Mouse (Mus musculus): ENCODE measurements around the gene Neil3. TPM values are rescaled to one million over a fixed set of nuclear protein-coding genes. Genes with fewer than 3 reads are reported as not detected.

Neil3 gene
- 28.7 and 34.0 TPM in 2 replicates for polyA plus RNA-seq (2016; fragmentation: Nextera tagmentation; extraction: Ambion mirVana)

GRCm38 (mm10) chr8:53638495-53639171, at the start of gene Neil3:
TSS of gene Neil3 (minus strand) at chr8:53639065.
- under 1% methylated on average over 26 of the region's 26 CpGs for WGBS

GRCm38 (mm10) chr8:53680846-53681245, 42.0 kb upstream of the Neil3 start:
- Histone ChIP-seq H3K9me3 (replicated peaks) (no peaks in the 10 kb centered on the region), H3K4me3 (no peak overlapping the region), H3K27ac (replicated peaks) (no peak overlapping the region), H3K4me1 (no peaks in the 10 kb centered on the region), H3K36me3 (no peaks in the 10 kb centered on the region), H3K27me3 (ENCODE audit: low read depth, poor library complexity, severe bottlenecking) (no peaks in the 10 kb centered on the region)
- 29% methylated on average over 12 of the region's 12 CpGs for WGBS
- peak; percentile 56 for DNase-seq (ENCODE audit: low spot score)

More at GRCm38 (mm10) chr8:53638495-53639171, at the start of gene Neil3:
- peaks cover 24% of the 10 kb centered on the region for H3K4me1 ChIP-seq
- H3K27me3 ChIP-seq (ENCODE audit: low read depth, poor library complexity, severe bottlenecking) = no peaks in the 10 kb centered on the region
- no peaks in the 10 kb centered on the region for H3K36me3 ChIP-seq
- no peaks in the 10 kb centered on the region for H3K9me3 ChIP-seq (replicated peaks)
- peak within 1 kb of the TSS; percentile 73 for H3K4me3 ChIP-seq
- peak; percentile 88 for DNase-seq (ENCODE audit: low spot score)
- peak within 1 kb of the TSS; percentile 90 for H3K27ac ChIP-seq (replicated peaks)

GRCm38 (mm10) chr8:53663946-53664345, 25.1 kb upstream of the Neil3 start:
- Histone ChIP-seq H3K9me3 (replicated peaks) (no peaks in the 10 kb centered on the region), H3K36me3 (no peaks in the 10 kb centered on the region), H3K4me1 (no peaks in the 10 kb centered on the region), H3K27me3 (ENCODE audit: low read depth, poor library complexity, severe bottlenecking) (no peaks in the 10 kb centered on the region), H3K4me3 (no peak overlapping the region), H3K27ac (replicated peaks) (no peak overlapping the region)
- 39% methylated on average over 4 of the region's 4 CpGs for WGBS
- DNase-seq (ENCODE audit: low spot score) = peak; percentile 61

GRCm38 (mm10) chr8:53661436-53661835, 22.6 kb upstream of the Neil3 start:
- no peaks in the 10 kb centered on the region for H3K9me3 ChIP-seq (replicated peaks)
- H3K27me3 ChIP-seq (ENCODE audit: low read depth, poor library complexity, severe bottlenecking) = no peaks in the 10 kb centered on the region
- H3K27ac ChIP-seq (replicated peaks) = no peak overlapping the region
- DNase-seq (ENCODE audit: low spot score) = no peak
- no peak overlapping the region for H3K4me3 ChIP-seq
- WGBS = 79% methylated on average over 3 of the region's 3 CpGs
- H3K36me3 ChIP-seq = no peaks in the 10 kb centered on the region
- H3K4me1 ChIP-seq = no peaks in the 10 kb centered on the region

GRCm38 (mm10) chr8:53630618-53631017, 8.2 kb downstream of the Neil3 start:
- Histone ChIP-seq H3K27me3 (ENCODE audit: low read depth, poor library complexity, severe bottlenecking) (no peaks in the 10 kb centered on the region), H3K27ac (replicated peaks) (no peak overlapping the region), H3K36me3 (peaks cover 3% of the 10 kb centered on the region; the same call in 1 of the 2 replicates), H3K4me3 (no peak overlapping the region), H3K9me3 (replicated peaks) (0 out of 2 replicates have a peak, but pooled peaks cover 7% of the 10 kb centered on the region), H3K4me1 (no peaks in the 10 kb centered on the region)
- 90% methylated on average over 4 of the region's 4 CpGs for WGBS
- no peak for DNase-seq (ENCODE audit: low spot score)

- Histone ChIP-seq H3K27me3 (ENCODE audit: low read depth, poor library complexity, severe bottlenecking) (no peaks in the 10 kb centered on the region), H3K9me3 (replicated peaks) (0 out of 2 replicates have a peak, but pooled peaks cover 7% of the 10 kb centered on the region), H3K4me1 (no peaks in the 10 kb centered on the region), H3K4me3 (no peak overlapping the region), H3K36me3 (peaks cover 3% of the 10 kb centered on the region; the same call in 1 of the 2 replicates), H3K27ac (replicated peaks) (no peak overlapping the region)
- 94% methylated on average over 4 of the region's 4 CpGs for WGBS
- no peak for DNase-seq (ENCODE audit: low spot score)
Observed at GRCm38 (mm10) chr8:53628864-53629415, 9.9 kb downstream of the Neil3 start.

- no peak for DNase-seq (ENCODE audit: low spot score)
- H3K4me3 ChIP-seq = no peak overlapping the region
- 89% methylated on average over 3 of the region's 3 CpGs for WGBS
- H3K4me1 ChIP-seq = no peaks in the 10 kb centered on the region
- no peaks in the 10 kb centered on the region for H3K27me3 ChIP-seq (ENCODE audit: low read depth, poor library complexity, severe bottlenecking)
- H3K9me3 ChIP-seq (replicated peaks) = 0 out of 2 replicates have a peak, but pooled peaks cover 7% of the 10 kb centered on the region
- H3K27ac ChIP-seq (replicated peaks) = no peak overlapping the region
- peaks cover 20% of the 10 kb centered on the region for H3K36me3 ChIP-seq
Observed at GRCm38 (mm10) chr8:53623425-53623824, 15.4 kb downstream of the Neil3 start.

GRCm38 (mm10) chr8:53619196-53619595, 19.7 kb downstream of the Neil3 start:
- Histone ChIP-seq H3K4me1 (no peaks in the 10 kb centered on the region), H3K9me3 (replicated peaks) (no peaks in the 10 kb centered on the region), H3K36me3 (peaks cover 25% of the 10 kb centered on the region; the same call in 1 of the 2 replicates), H3K4me3 (no peak overlapping the region), H3K27me3 (ENCODE audit: low read depth, poor library complexity, severe bottlenecking) (no peaks in the 10 kb centered on the region), H3K27ac (replicated peaks) (no peak overlapping the region)
- WGBS = 98% methylated on average over 3 of the region's 3 CpGs
- no peak for DNase-seq (ENCODE audit: low spot score)

GRCm38 (mm10) chr8:53614288-53614646, 24.6 kb downstream of the Neil3 start:
- Histone ChIP-seq H3K4me3 (no peak overlapping the region), H3K27me3 (ENCODE audit: low read depth, poor library complexity, severe bottlenecking) (no peaks in the 10 kb centered on the region), H3K9me3 (replicated peaks) (no peaks in the 10 kb centered on the region), H3K27ac (replicated peaks) (no peak overlapping the region), H3K36me3 (peaks cover 9% of the 10 kb centered on the region; the same call in 1 of the 2 replicates), H3K4me1 (no peaks in the 10 kb centered on the region)
- WGBS = 92% methylated on average over 8 of the region's 8 CpGs
- no peak for DNase-seq (ENCODE audit: low spot score)

GRCm38 (mm10) chr8:53613577-53614287, 25.1 kb downstream of the Neil3 start:
- no peaks in the 10 kb centered on the region for H3K4me1 ChIP-seq
- DNase-seq (ENCODE audit: low spot score) = no peak
- H3K27me3 ChIP-seq (ENCODE audit: low read depth, poor library complexity, severe bottlenecking) = no peaks in the 10 kb centered on the region
- no peak overlapping the region for H3K4me3 ChIP-seq
- peaks cover 9% of the 10 kb centered on the region; the same call in 1 of the 2 replicates for H3K36me3 ChIP-seq
- no peak overlapping the region for H3K27ac ChIP-seq (replicated peaks)
- WGBS = 95% methylated on average over 7 of the region's 7 CpGs
- no peaks in the 10 kb centered on the region for H3K9me3 ChIP-seq (replicated peaks)

GRCm38 (mm10) chr8:53612297-53612696, 26.6 kb downstream of the Neil3 start:
- Histone ChIP-seq H3K36me3 (peaks cover 9% of the 10 kb centered on the region; the same call in 1 of the 2 replicates), H3K27me3 (ENCODE audit: low read depth, poor library complexity, severe bottlenecking) (no peaks in the 10 kb centered on the region), H3K4me3 (no peak overlapping the region), H3K27ac (replicated peaks) (no peak overlapping the region), H3K9me3 (replicated peaks) (no peaks in the 10 kb centered on the region), H3K4me1 (no peaks in the 10 kb centered on the region)
- no peak for DNase-seq (ENCODE audit: low spot score)
- 69% methylated on average over 7 of the region's 7 CpGs for WGBS

- WGBS = 56% methylated on average over 3 of the region's 3 CpGs
- peak; percentile 28 for DNase-seq (ENCODE audit: low spot score)
Observed at GRCm38 (mm10) chr8:53607040-53607439, 31.8 kb downstream of the Neil3 start.

More at GRCm38 (mm10) chr8:53607040-53607439, 31.8 kb downstream of the Neil3 start:
- H3K27ac ChIP-seq (replicated peaks) = no peak overlapping the region
- H3K4me3 ChIP-seq = no peak overlapping the region
- H3K9me3 ChIP-seq (replicated peaks) = no peaks in the 10 kb centered on the region
- peaks cover 18% of the 10 kb centered on the region; the same call in 1 of the 2 replicates for H3K36me3 ChIP-seq
- no peaks in the 10 kb centered on the region for H3K4me1 ChIP-seq
- H3K27me3 ChIP-seq (ENCODE audit: low read depth, poor library complexity, severe bottlenecking) = no peaks in the 10 kb centered on the region

Measured in midbrain, embryonic 10.5 days (tissue).